Mouse (Mus musculus) liver, adult 2 months (tissue): ENCODE results near the gene Hmga1b.

Source experiments
- CTCF ChIP-seq: fragments of 200-500 bp; IDR thresholded peaks from 2 replicates; pipeline ENCODE4 v1.5.1; 2011; ENCODE audit warnings: low read depth, low read length, control low read depth
- POLR2A ChIP-seq: fragments of 200-500 bp; IDR thresholded peaks from 2 replicates; pipeline ENCODE4 v1.6.1; 2011; ENCODE audit warnings: low read length, control low read depth; ENCODE audit not compliant: insufficient read depth; ENCODE audit errors: extremely low read depth

DNA sequence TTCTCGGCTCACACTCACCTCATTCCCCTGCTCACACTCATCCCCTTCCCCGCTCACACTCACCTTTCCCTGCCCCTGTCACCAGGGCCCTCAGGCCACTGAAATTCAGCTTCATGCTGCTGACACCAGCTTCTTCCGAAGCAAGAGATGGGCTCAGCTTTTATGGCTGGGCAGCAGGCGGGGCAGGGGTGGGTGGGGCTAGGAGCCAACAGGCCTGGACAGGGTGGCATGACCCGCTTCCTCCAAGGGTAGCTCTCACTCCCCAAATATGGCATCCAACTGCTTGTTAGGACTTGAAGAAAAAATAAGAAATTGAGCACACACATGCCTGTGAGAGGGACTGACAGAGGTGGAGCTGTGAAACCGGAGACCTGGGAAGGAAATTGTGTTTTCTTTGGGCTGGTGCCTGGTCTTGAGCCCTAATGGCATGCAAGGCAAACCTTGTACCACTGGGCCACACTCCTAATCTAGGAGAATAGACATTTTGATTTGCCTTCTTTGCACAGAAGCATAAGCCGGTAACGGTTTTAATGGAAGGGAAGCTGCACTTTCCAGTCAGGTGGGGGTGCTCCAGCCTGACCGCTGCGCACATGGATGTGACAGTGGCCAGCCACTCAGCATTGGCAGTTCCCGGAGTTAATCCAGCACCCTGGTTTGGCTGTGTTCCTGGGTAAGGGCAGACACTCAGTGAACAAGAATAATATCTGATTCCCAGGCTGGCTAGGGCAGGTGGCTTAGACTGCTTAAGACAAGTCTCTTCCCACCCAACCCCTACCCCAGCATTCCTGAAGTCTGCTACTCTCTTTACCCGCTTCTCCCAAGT is 30.5 kb upstream of the Hmga1b start, which contains the start of gene Cbr2:
- TF ChIP-seq POLR2A (no peak), CTCF (no peak)
